Mouse (Mus musculus): Measurements from ENCODE around the gene Esf1. TPM values are rescaled to one million over a fixed set of nuclear protein-coding genes. Genes with fewer than 3 reads are reported as not detected.
"Not testable (repeated sequence)": the region's sequence is repeated elsewhere in the genome, so short reads cannot be mapped to it uniquely, and the experiment has no call there.

The Esf1 gene
- 10 to 100 TPM; 21.0 to 21.8 TPM for total RNA-seq (2021)
- long read RNA-seq, experiment 1, partial matches to known transcripts = 28 of 33 reads
- long read RNA-seq, experiment 1, other reads (novel, unspliced or antisense) = 2 of 33 reads
- long read RNA-seq, experiment 2, transcript Esf1-201 (14 exons, 3,396 nt) = major isoform, 7 of 9 reads
- long read RNA-seq, experiment 2, partial matches to known transcripts = 2 of 9 reads
- long read RNA-seq, experiment 2, other reads (novel, unspliced or antisense) = 0 of 9 reads

DNA sequence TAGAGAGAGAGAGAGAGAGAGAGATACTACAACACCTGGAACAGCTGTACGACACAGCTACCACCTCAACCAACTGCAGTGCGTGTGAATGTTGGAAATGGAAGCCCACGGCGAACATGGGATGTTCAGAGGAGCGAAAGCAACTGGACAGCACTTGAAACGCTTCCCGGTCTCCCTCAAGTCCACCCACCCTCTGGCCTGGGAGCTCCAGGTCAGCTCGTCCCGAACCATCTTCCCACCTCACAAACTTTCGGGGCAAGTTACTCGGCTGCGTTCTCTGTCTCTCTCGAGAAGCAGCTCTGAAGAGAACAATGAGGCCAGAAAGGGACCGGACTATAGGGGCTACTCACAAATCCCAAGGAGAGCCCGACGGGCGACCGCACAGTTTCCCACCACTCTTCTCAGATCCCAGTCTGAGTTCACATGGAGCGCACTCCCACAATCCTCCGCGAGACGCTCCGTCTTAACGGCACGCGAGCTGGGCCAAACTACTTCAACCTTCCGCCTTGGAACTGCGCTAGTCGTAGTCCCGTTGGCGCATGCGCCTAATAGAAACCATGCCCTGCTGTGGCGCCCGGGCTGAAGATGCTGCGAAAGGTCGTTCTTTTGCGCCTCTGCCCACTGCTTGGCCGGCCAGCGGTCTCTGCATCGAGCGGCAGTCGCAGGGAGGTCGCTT, at the start of gene Esf1, which contains the start of gene Ndufaf5:
Gene Esf1, minus strand, starts transcription at position 438 of the 676 bp plus-strand sequence.
Gene Ndufaf5, plus strand, starts transcription at position 523 of the 676 bp plus-strand sequence.
- DNase-seq = peak; percentile 97

DNA sequence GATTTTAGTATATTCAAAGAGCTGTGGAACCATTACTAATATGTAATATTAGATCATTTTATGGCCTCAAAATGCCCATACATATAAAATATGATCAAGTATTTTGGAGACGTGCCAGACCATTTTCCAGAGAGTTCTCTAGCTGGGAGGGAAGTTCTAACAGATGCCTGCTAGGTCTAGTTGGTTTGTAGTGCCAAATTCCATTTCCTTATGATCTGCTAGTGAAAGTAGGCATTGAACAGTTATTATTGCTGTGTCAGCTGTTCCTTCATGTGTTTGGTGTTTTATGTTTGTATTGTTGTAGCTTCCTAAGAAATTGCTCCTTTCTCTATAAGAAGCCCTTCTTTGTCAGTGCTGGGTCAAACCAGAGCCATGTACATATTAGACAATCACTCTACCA, 45.6 kb upstream of the Esf1 start:
- no peak for DNase-seq

DNA sequence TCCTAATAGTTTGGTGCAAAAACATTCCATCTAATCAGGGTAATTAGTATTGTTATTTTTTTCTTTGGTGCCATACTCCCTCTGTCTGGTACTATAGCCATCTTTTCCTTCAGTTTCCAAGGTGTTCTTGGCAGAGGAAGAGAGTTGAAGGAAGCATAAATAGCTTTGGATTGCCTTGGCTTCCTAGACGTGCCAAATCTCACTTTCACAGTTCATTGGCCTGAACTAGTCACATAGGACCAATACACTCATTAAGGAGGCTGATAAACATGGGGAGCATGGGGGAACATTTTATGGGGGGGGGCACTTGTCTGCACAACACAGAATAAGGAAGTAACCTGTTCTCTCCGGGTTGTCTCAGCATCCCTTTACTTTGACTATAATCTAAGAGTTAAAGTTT, 45.1 kb upstream of the Esf1 start:
- no peak for DNase-seq

DNA sequence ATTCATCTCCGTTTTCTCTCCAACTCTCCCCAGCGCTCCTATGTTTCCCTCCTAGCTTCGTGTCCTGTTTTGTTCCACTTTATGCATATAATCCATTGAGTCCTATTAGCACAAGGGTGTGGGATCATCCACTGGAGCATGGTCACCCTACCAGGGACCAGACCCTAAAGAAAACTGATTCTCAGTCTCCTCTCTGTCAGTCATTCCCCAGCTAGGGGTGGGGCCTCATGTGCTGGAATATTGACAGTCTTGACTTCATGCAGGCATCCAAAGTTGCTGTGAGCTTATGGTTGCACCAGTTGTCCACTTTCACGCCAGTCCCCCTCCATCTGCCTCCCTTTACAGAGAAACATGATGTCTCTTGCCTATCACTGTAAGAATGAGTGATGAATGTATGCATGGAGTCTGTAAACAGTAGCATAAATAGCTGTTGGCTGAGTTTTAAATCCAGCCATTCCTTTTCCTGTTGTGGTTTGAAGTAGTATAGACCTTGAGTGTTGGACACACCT, 44.2 kb upstream of the Esf1 start:
- no peak for DNase-seq

DNA sequence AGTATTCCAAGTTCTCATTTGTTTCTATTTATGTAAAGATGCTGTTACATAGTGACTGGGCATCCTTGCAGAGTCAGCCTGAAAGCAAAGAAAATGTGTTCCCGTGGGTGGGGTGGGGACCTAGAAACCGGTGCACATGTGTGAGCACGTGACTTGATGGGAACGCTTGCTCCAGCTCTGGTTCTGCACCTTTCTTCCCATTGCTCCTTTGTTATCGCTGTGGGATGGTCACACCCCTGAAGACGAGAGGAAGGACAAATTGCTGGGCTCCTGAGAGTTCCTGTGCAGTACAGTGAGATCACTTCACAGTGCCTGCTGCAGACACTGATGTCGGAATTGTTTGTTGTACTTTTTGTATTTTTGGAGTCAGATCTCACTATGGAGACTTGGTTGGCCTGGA, 33.4 kb upstream of the Esf1 start:
- no peak for DNase-seq

DNA sequence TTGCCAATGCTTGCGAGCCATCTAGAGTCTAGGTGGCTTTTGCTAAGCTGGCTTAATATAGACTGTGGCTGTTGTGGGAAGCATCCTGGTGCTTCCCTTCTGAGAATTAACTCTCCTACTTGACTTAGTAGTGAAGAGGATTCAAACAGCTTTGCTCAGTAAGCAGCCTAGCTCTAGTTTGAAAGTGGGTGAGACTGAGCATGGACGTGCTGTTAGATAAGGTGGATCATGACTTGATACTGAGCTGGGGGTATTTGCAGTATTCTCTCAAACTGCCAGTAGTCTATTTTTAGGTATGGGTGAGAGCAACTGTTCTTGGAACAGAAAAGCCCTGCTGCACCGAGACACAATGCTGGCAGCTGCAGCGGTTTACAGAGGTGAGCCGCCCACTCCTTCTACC, 32.2 kb upstream of the Esf1 start:
- DNase-seq = no peak

DNA sequence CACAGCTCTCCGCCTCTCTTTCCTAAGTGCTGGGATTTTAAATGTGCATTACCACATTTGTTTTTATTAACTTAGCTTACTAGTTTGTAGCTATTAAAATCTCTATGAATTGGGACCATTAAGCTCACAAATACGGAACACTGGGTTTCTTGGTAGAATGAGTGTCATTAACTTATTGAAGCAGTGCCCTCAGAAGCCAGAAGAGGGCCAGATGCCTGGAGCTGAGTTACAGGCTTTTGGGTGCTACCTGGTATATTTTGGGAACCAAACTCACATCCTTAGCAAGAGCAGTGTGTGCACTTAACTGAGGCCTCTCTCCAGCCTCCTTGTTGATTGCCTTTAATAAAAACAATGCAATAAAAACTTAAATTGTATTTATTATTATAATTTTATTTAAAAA, 30.3 kb upstream of the Esf1 start:
- no peak for DNase-seq

DNA sequence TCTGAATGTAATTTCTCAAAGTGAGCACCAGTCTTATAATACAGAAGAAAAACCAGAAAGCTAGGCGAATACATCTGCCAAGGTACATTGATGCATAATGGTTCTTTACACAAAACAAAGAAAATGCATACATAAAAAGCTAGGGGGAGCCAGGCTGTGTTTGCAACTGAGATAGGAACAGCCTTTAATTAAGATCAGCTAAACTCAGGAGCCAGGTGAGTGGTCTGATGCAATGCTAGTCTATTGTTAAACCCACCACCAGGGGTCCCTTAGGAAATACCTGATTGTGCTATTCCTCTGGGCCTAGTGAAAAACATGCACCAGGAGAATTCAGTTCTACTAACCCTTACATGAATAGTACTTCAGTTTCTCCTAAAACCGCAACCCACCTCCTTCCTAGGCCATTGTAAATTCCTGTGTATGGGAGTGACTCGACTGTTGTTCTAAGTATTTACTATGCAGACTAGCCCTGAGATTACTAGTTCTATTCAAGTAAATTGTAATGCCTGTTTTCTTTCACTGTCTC, 15.4 kb upstream of the Esf1 start:
- DNase-seq = not testable (repeated sequence)

DNA sequence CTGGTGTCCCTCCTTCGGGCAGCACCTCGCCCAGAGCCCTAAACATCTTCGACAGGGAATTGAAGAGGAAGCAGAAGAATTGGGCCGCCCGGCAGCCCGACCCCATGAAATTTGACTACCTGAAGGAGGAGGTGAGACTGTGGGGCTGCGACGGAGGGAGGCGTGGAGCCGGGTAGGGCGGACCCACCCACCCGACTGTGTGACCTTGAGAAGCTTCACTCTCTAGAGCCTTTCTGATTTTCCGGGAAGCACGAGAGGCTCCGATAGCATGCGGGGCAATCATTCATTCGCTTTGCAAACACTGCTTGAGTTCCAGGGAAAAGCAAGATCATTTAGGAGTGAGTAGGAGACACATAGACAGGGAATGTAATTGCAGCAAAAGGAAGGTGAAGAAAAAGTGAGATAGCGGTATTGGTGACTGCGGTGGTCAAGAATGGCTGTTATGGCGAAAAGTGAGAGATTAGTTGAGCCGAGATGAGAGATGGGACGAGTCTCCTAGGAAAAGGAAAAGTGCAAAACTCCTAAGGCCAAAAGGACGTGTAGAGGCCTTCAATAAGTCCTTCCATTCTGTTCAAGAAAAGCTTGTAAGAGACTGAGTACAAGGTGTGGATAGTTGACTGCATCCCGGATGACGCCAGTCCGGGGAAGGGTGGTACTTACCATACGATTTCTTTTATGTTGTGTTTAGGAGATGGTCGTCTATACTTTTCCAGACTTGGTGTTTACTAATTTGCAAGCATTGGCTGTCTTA, 614 bp upstream of the Esf1 start:
- no peak for DNase-seq

DNA sequence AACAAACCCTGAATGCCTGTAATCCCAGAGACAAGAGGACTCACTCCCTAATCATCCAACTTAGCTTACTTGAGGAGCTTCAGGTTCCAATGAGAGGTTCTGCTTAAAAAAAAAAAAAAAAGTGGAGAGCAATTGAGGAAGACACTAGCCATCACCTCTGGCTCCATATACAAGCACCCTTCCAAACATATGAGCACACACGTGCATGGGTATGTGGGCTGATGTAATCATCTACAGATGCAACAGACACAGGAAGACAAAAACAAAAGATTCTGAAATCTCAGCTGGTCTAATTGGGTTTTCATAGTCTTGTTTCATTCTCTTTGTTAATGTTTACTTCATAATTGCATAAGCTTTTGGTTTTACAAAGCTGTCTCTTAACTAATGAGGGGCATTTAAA, 1.3 kb downstream of the Esf1 start:
- no peak for DNase-seq

DNA sequence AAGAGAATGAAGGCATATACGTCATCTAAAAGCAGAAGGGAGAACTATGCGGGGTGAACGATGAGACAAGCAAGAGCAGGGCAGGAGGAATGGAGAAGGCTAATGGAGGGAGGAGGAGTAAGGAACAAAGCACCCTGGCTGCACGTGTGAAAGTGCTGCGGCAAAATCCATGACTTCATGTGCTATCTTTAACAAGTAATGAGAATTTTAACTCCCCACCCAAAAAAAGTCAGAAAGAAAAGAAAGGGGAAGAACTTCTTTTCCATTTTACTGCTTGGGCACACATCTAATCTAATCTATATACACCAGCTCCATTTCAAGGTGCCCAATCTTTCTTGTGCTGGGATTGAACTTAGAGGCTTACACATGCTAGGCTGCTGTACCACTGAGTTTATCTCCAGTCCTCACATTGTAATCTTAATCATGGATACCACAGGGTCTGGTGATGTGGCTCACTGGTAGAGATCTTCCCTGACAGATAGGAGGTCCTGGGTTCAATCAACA, 7.0 kb downstream of the Esf1 start:
- DNase-seq = no peak

DNA sequence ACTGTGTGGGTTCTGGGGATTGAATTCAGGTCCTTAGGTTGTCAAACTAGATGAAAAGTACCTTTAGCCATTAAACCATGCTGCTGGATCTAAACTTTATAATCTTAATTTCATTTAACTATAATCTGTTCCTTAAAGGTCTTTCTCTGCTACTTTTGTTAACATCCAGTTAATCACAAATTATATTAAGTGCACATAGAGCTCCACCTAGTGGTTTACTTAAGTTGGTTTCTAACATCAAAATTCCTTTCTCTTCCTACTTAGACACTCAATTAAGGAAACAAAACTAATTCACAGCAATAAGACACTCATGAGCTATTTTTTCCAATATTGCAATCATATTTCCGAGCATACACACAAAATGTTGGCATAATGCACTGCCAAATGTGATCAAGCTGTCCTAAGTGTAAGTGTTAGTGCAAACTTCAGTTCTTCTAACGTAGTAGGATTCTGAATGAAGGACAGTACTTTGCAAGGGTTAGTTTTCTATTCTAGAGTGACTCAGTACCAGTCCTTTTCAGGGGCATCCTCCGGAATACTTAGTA, 11.1 kb downstream of the Esf1 start:
- DNase-seq = no peak

DNA sequence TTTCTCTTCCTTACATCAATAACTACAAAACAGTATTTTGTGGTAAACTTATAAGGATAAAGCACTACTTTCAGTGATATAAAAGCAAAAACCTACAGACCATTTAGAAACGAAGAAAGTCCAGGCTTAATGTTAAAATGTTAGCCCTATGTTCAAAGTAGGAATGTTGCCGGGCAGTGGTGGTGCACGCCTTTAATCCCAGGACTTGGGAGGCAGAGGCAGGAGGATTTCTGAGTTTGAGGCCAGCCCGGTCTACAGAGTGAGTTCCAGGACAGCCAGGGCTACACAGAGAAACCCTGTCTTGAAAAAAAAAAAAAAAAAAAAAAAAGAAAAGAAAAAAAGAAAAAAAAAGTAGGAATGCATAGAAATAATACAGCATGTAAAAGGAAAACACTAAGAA, 18.6 kb downstream of the Esf1 start, which contains the start of gene Gm17374:
Gene Gm17374, plus strand, starts transcription at position 301 of the 400 bp plus-strand sequence.
- DNase-seq = not testable (repeated sequence)

DNA sequence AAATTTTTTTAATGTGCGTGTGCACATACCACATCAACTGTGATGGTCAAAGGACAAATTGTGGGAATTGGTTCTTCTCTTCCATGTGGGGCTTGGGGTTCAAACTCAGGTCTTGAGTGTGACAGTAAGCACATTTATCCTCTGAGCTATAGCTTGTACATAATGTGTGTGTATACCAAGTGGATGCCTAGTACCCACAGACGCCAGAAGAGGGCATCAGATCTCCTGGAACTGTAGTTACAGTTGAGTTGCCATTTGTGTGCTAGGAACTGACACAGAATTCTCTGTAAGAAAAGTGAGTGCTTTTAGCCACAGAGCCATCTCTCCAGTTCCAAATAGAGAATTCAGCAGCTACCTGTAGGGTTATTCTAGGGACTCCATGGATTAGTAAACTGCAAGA, 44.8 kb downstream of the Esf1 start:
- DNase-seq = no peak

DNA sequence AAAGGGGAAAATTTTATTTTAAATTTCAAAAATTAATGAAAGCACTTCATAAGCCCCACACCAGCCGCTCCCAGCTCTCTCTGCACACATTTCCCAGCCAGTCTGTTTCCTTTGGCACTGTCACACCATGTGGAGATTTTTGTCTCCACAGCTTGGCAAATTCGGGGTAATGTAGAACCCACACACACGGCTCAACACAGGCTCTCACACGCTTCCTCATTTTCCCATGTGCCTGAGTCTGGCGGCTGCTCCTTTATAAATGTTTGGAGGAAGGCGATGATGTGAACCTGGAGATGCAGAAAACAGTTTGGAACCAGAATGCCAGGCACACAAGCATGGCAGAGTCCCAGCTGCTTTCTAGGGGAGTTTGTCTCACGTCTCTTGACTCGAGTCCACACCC, 56.5 kb downstream of the Esf1 start:
- no peak for DNase-seq

DNA sequence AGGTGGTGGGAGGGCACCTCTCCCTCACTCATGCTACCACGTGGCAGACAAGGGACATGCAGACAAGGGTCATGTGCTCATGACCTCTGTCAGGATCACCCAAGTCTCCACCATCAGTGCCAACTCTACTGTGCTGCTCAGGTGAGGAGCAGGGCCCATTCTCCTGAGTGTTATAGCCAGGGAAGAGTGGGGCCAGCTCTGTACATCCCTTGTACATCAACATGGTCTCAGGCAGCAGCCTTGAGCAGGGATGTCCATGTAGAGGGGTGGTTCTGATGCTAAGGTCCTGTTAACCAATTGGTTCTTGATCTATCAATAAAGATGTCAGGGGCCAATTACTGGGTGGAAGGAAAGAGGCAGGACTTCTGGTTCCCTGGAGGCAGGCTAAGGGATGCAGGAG, 61.4 kb downstream of the Esf1 start:
- no peak for DNase-seq

DNA sequence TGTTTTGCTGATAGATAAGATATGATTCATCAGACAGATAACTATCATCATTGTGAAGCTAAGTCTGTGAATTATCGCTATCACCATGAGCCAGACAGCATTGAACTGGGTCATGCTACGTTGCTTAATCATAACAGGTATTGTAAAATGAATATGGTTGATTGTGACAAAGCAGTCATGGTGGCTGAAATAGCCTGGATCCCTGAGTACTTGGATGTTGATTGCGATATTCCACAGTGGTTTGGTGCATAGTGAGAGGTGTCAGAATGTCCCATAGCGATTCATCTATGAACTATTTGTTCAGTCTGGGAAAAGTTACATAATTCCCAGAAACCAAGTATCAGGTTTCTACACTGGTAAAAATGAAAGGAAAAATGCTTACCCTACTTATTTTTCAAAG, 62.7 kb downstream of the Esf1 start:
- DNase-seq = no peak

DNA sequence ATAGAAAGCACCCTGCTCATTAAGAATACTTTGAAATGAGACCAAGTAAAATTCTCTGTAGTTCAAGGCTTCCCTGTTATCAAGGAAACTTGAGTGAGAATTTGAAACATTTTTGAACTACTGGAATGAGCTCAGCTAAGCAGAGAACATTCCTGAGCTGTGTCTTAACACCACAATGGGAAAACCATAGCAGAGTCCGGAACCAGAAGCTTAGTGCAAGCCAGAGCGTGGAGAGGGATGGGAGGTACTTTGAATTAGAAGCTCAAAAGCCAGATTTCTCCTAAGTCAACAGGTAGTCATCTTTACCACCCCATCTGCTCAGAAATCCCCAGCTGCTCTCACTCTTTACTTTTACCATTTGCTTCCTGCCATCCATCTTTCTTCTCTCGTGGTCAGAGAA, 65.4 kb downstream of the Esf1 start:
- DNase-seq = no peak

DNA sequence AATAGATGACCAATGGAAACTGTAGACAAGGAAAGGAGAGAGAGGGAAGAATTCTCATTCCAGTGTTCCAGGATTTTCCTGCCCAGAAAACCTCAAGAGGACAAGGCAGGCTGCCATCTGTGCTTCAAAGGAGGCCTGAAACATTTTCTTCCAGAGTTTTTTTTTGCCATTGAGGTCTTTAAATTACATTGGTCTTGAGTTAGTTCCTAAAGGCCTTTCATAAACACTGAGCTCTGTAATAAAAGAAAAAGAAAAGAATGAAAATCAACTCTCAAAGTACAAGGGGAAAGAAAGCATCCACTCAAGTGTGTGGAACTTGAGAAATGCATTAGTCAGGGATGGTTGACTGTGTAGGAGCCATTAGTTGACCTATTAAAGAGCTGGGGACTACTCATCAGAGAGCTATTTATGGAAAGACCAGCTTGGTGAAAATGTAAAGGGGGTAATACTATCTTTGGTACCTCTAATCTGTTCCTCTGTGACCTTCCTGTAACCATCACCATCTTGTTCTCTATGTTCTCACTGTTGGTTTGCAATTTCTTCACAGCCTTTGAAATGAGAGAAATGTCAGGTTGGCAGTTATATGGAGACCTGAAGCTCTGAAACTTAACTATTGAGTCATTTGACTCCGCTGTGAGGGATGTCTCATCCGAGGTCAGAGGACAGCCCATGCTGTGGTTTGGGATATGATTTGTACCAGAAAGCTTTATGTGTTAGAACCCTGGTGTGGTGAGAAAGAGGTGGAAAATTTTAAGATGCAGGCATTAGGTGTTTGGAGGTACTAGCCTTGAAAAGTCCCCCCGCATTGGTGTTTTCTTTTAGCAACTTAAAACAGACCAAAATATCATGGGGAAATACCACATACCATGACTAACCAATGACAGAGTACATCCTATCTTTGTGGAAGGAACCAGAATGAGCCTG, 69.6 kb downstream of the Esf1 start:
- DNase-seq = no peak

DNA sequence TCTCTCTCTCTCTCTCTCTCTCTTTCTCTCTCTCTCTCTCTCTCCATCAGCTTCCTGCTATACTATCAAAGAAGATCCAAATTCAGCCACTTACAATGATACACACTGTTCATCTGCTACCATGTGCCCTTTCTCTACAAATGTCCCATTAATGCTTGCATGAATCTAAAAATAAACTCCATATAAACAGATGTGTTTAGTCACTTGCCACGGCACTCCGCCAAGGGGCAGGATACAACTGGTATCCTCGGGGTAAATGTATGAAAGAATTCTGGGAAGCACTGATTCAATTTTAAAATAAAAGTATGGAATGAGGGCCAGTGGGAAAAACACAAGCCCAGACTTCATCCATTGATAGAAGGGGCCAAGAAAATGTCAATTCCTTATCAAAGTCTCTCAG, 70.4 kb downstream of the Esf1 start:
- no peak for DNase-seq

DNA sequence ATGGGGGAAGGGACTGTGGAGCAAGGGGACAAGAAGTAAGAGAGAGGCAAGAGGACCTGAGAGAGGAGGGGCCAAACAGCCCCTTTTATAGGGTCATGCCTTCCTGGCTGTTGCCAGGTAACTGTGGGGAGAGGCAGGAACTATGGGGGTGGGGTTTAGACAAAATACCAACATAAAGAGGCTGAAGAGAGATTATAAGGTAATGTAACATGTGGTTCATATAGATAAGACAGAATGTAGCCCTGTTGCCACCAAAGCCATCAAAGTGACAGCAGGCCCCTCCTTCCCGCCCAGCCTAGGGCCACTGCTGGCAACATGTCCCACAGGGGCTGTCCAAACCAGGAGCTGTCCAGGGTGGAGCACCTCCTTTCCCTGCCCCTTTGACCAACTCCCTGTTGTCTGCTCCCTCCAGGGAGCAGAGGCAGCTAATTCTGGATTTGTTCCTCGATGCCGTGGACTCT, 73.2 kb downstream of the Esf1 start:
- DNase-seq = no peak
